Mouse (Mus musculus) hindbrain, embryonic 11.5 days (tissue): Measurements from ENCODE around the gene Golga2. TPM values are rescaled to one million over a fixed set of nuclear protein-coding genes. Genes with fewer than 3 reads are reported as not detected.

ENCODE experiments used
- ATAC-seq: fragments of 200-750 bp; cut with Nextera tagmentation; 2 replicates; pipeline ENCODE4 v1.8.0; 2017; ENCODE audit warnings: mild to moderate bottlenecking, moderate TSS enrichment, moderate library complexity; ENCODE audit not compliant: low FRiP score
- DNase-seq: peaks from one replicate; pipeline ENCODE4 v3.0.0-alpha.2; 2015; ENCODE audit warnings: low spot score
- H3K27ac ChIP-seq: fragments of 300-500 bp; sonication (generic); 2 replicates; pipeline ENCODE4 v1.5.1; 2014; ENCODE audit warnings: mild to moderate bottlenecking, low read depth, low read length
- H3K27me3 ChIP-seq: fragments of 300-500 bp; sonication (generic); 2 replicates; pipeline ENCODE4 v1.6.1; 2014; ENCODE audit warnings: mild to moderate bottlenecking, low read length, moderate library complexity, mixed read lengths; ENCODE audit not compliant: control insufficient read depth, insufficient read depth
- H3K36me3 ChIP-seq: fragments of 300-500 bp; sonication (generic); 2 replicates; pipeline ENCODE4 v1.6.1; 2014; ENCODE audit warnings: mild to moderate bottlenecking, low read length, moderate library complexity, mixed read lengths; ENCODE audit not compliant: control insufficient read depth, insufficient read depth
- H3K4me1 ChIP-seq: fragments of 300-500 bp; sonication (generic); replicated peaks from 2 replicates; pipeline ENCODE4 v1.6.1; 2014; ENCODE audit warnings: low read length, mixed read lengths; ENCODE audit not compliant: control insufficient read depth, insufficient read depth
- H3K4me2 ChIP-seq: fragments of 300-500 bp; sonication (generic); replicated peaks from 2 replicates; pipeline ENCODE4 v1.6.1; 2014; ENCODE audit warnings: mild to moderate bottlenecking, low read depth, low read length
- H3K4me3 ChIP-seq: fragments of 300-500 bp; sonication (generic); 2 replicates; pipeline ENCODE4 v1.5.1; 2014; ENCODE audit warnings: low read depth, low read length
- H3K9ac ChIP-seq: fragments of 300-500 bp; sonication (generic); 2 replicates; pipeline ENCODE4 v1.6.1; 2014; ENCODE audit warnings: low read depth, low read length
- H3K9me3 ChIP-seq: fragments of 300-500 bp; sonication (generic); 2 replicates; pipeline ENCODE4 v1.6.1; 2016; ENCODE audit warnings: low read length; ENCODE audit not compliant: control insufficient read depth
- WGBS: fragments of 180-500 bp; shearing (Covaris S2); extraction: QIAGEN DNeasy Blood & Tissue Kit; methylation state at CpG from one replicate; pipeline ENCODE4 v1.1.7; 2014; 5-methylcytosine and 5-hydroxymethylcytosine counted together
- polyA plus RNA-seq: library from polyadenylated mRNA; unstranded; fragments of >200 nt; fragmentation: Nextera tagmentation; extraction: Ambion mirVana; gene quantifications from 2 replicates; pipeline ENCODE4 v1.2.1, GENCODE M21; 2014

Gene Golga2
- polyA plus RNA-seq, 1 experiment from 2014 or later = 17.7 TPM

- ATAC-seq = no peak
- Histone ChIP-seq H3K36me3 (0 out of 2 replicates have a peak, but pooled peaks cover 7% of the 10 kb centered on the region), H3K4me1 (no peaks in the 10 kb centered on the region), H3K4me3 (no peak overlapping the region), H3K9me3 (no peaks in the 10 kb centered on the region), H3K27me3 (no peaks in the 10 kb centered on the region), H3K9ac (no peak overlapping the region), H3K4me2 (no peak overlapping the region), H3K27ac (no peak overlapping the region)
- DNase-seq = no peak
- WGBS = 91% methylated on average over 5 of the region's 5 CpGs
Observed at GRCm38 (mm10) chr2:32252658-32253057, 34.5 kb upstream of the Golga2 start.

- Histone ChIP-seq H3K9ac (no peak overlapping the region), H3K9me3 (no peaks in the 10 kb centered on the region), H3K36me3 (0 out of 2 replicates have a peak, but pooled peaks cover 9% of the 10 kb centered on the region), H3K4me1 (no peaks in the 10 kb centered on the region), H3K4me2 (no peak overlapping the region), H3K4me3 (no peak overlapping the region), H3K27me3 (no peaks in the 10 kb centered on the region), H3K27ac (no peak overlapping the region)
- no peak for ATAC-seq
- 64% methylated on average over 1 of the region's 1 CpGs for WGBS
- no peak for DNase-seq
Observed at GRCm38 (mm10) chr2:32253352-32253751, 33.8 kb upstream of the Golga2 start.

- 89% methylated on average over 5 of the region's 5 CpGs for WGBS
- Histone ChIP-seq H3K4me1 (peaks cover 4% of the 10 kb centered on the region; the same call in 1 of the 2 replicates), H3K27me3 (no peaks in the 10 kb centered on the region), H3K4me3 (no peak overlapping the region), H3K9me3 (no peaks in the 10 kb centered on the region), H3K9ac (no peak overlapping the region), H3K27ac (no peak overlapping the region), H3K4me2 (no peak overlapping the region), H3K36me3 (0 out of 2 replicates have a peak, but pooled peaks cover 9% of the 10 kb centered on the region)
- ATAC-seq (no peak), DNase-seq (no peak)
Observed at GRCm38 (mm10) chr2:32254563-32254962, 32.6 kb upstream of the Golga2 start.

- Histone ChIP-seq H3K9me3 (no peaks in the 10 kb centered on the region), H3K9ac (no peak overlapping the region), H3K4me2 (no peak overlapping the region), H3K27me3 (no peaks in the 10 kb centered on the region), H3K36me3 (0 out of 2 replicates have a peak, but pooled peaks cover 9% of the 10 kb centered on the region), H3K4me3 (no peak overlapping the region), H3K4me1 (peaks cover 4% of the 10 kb centered on the region; the same call in 1 of the 2 replicates), H3K27ac (no peak overlapping the region)
- ATAC-seq (no peak), DNase-seq (no peak)
- WGBS = 93% methylated on average over 11 of the region's 11 CpGs
Observed at GRCm38 (mm10) chr2:32256273-32256672, 30.9 kb upstream of the Golga2 start.

- H3K27me3 ChIP-seq = no peaks in the 10 kb centered on the region
- 0 out of 2 replicates have a peak, but pooled peaks cover 7% of the 10 kb centered on the region for H3K36me3 ChIP-seq
- peak overlapping the region; percentile 85 for H3K4me3 ChIP-seq
- peak overlapping the region; percentile 67 for H3K9ac ChIP-seq
- 62% methylated on average over 6 of the region's 6 CpGs for WGBS
- H3K9me3 ChIP-seq = no peaks in the 10 kb centered on the region
- DNase-seq = peak; percentile 6
- ATAC-seq = no peak
- H3K27ac ChIP-seq = no peak overlapping the region
- H3K4me2 ChIP-seq = peak overlapping the region; percentile 78
- peaks cover 4% of the 10 kb centered on the region; the same call in 1 of the 2 replicates for H3K4me1 ChIP-seq
Observed at GRCm38 (mm10) chr2:32258887-32259533, 28.2 kb upstream of the Golga2 start.

- DNase-seq = peak; percentile 93
- H3K27ac ChIP-seq = no peak within 1 kb of the TSS
- peak; percentile 92 for ATAC-seq
- 0 out of 2 replicates have a peak, but pooled peaks cover 4% of the 10 kb centered on the region for H3K36me3 ChIP-seq
- H3K9ac ChIP-seq = peak within 1 kb of the TSS; percentile 67
- H3K9me3 ChIP-seq = no peaks in the 10 kb centered on the region
- peak within 1 kb of the TSS; percentile 78 for H3K4me2 ChIP-seq
- no peaks in the 10 kb centered on the region for H3K27me3 ChIP-seq
- H3K4me3 ChIP-seq = peak within 1 kb of the TSS; percentile 85
- WGBS = 1% methylated on average over 54 of the region's 59 CpGs
- peaks cover 4% of the 10 kb centered on the region; the same call in 1 of the 2 replicates for H3K4me1 ChIP-seq
Observed at GRCm38 (mm10) chr2:32259657-32260417, 27.3 kb upstream of the Golga2 start, which contains the start of gene Uck1. Uck1 (minus strand) TSS chr2:32260159.

GRCm38 (mm10) chr2:32260635-32261034, 26.5 kb upstream of the Golga2 start:
- DNase-seq (peak; percentile 56), ATAC-seq (no peak)
- H3K4me3 ChIP-seq = no peak overlapping the region
- no peak overlapping the region for H3K9ac ChIP-seq
- WGBS = 30% methylated on average over 4 of the region's 4 CpGs
- no peak overlapping the region for H3K27ac ChIP-seq
- H3K36me3 ChIP-seq = 0 out of 2 replicates have a peak, but pooled peaks cover 4% of the 10 kb centered on the region
- H3K27me3 ChIP-seq = no peaks in the 10 kb centered on the region
- no peaks in the 10 kb centered on the region for H3K9me3 ChIP-seq
- H3K4me2 ChIP-seq = no peak overlapping the region
- peaks cover 4% of the 10 kb centered on the region; the same call in 1 of the 2 replicates for H3K4me1 ChIP-seq

- Histone ChIP-seq H3K4me1 (no peaks in the 10 kb centered on the region), H3K4me3 (no peak overlapping the region), H3K27me3 (no peaks in the 10 kb centered on the region), H3K27ac (no peak overlapping the region), H3K36me3 (peaks cover 5% of the 10 kb centered on the region; the same call in 1 of the 2 replicates), H3K9me3 (no peaks in the 10 kb centered on the region), H3K9ac (no peak overlapping the region), H3K4me2 (no peak overlapping the region)
- no peak for ATAC-seq
- WGBS = 80% methylated on average over 3 of the region's 3 CpGs
- DNase-seq = no peak
Observed at GRCm38 (mm10) chr2:32275823-32276222, 11.4 kb upstream of the Golga2 start.
